Mouse (Mus musculus): ENCODE measurements at regions not wholly inside any gene's neighbourhood (a gene's known extent, or its start where the extent isn't known, plus 50 kb on each side); places are given as distances from the start of the nearest gene placed in this dataset.

GRCm38 (mm10) chr16:93272146-93272545 is 331.7 kb downstream of the Setd4 start:
- no peak for DNase-seq (ENCODE audit: low spot score in 2 of 2)

DNA sequence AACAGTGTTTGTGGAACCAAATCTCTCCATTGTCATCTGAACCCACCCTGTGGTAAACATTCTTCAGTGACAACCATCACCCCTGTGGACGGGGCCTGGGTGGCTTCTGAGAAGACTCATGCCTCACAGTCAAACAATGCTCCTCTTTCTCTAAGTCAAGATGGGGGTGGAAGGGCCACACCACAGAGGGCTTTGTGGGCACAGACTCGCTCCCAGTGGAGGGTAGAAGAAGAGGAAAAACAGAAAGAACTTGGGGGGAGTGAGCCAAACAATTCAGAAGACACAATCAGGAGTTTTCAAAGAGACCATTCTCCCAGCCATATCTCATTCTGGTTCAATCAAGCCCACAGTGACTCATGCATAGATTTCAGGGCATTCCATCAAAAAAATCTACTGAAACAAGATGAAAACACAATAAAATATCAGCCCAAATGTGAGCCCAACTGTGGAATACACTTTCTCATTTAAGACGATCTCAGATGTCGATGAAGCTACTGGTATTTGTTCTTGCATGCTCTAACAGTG is 339.7 kb downstream of the Setd4 start:
- no peak for DNase-seq (ENCODE audit: low spot score in 2 of 2)

DNA sequence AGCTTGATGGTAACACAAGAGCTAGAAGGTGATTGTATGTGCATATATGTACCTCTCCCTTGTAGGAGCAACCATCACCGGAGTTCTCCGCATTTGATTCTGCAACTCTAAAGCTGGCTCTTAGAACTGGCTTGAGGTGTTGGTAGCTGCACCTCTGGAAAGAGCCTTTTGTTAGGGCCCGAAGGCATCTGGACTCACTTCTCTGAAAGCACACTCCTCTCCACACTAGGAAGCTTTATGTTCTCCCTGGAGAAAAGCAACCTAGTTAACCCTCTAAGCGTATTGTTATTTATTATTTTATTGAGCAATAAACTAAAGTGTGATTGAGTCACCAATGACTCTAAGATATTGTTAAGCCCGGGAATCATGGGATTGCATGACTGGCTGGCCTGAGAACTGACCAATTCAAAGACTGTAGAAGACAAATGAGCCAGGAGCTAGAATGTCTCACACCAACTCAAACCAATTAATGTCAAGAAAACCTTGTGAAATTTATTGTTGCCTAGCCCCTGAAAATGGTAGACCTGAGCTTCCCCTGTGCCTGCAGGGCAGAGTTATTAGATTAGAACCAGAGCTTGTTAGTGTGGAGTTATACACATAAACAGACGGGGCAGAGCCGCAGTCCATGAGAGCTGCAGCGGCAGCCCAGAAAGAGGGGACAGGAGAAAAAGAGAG is 340.6 kb downstream of the Setd4 start:
- no peak for DNase-seq (ENCODE audit: low spot score in 2 of 2)

GRCm38 (mm10) chr16:93246825-93247224 is 357.0 kb downstream of the Setd4 start:
- DNase-seq (ENCODE audit: low spot score in 2 of 2) = peak; percentile 39 to 41

- DNase-seq (ENCODE audit: low spot score in 2 of 2) = no peak
Measured at GRCm38 (mm10) chr16:93245738-93246137, 358.1 kb downstream of the Setd4 start.

DNA sequence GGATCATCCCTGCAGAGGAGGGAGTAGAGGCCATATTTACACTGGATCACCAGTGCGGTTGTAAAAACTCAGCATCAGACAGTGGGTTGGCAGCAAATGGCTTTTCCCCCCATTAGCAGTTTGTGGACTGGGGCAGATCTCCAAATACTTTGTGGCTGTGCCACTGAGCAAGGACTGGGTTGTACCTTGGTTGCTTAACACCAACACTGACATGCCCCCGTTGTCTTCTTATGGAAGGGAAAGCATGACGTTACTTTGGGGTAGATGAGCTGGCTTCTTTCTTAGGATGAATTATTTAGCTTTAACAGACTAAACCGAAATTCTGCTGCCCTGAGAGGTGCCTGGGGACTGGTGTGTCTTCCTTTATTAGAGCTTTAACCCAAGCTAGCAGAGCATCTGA is 365.0 kb downstream of the Setd4 start:
- no peak for DNase-seq (ENCODE audit: low spot score in 2 of 2)

- no peak for DNase-seq (ENCODE audit: low spot score in 2 of 2)
Measured at GRCm38 (mm10) chr16:93238326-93238725, 365.5 kb downstream of the Setd4 start.

- no peak for DNase-seq (ENCODE audit: low spot score in 2 of 2)
Measured at GRCm38 (mm10) chr16:93225644-93226043, 378.2 kb downstream of the Setd4 start.

DNA sequence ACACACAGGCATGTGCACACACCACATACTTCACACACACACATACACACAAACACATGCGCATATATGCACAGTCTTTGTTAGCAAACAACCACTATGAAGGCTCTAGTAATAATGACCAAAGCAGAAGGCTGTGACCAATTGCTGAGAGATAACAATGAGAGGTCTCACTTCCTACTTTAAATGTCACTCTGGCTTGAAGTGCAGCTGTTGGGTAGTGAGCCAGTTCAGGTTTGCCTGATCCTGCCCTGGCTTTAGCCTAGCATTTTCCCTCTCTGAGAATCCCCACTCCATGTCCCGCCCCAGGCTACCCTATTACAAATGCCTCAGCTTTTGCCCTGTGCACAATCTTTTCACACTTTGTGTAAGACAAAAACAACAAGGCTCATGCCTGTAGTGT is 378.7 kb downstream of the Setd4 start:
- DNase-seq (ENCODE audit: low spot score in 2 of 2) = no peak

DNA sequence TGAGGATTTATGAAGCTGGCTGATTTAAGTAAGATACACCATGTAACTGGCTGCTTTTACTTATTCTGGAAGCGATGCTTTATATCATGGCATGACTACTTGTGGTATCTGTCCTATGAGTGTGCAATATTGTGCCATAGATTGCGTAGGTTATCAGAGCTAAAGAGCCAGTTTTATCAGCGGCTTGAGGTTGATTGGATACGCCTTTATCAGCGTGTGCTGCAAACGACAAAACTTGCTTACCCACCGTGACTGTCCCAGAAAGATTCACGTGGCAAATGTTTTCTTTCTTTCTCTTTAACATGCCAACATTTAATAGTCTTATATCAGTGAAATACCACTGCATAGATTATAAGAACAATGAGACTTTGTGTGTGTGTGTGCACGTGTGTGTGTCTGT is 384.1 kb downstream of the Setd4 start:
- no peak for DNase-seq (ENCODE audit: low spot score in 2 of 2)

GRCm38 (mm10) chr16:93218402-93218801 is 385.5 kb downstream of the Setd4 start:
- DNase-seq (ENCODE audit: low spot score in 2 of 2) = no peak

- no peak for DNase-seq (ENCODE audit: low spot score in 2 of 2)
Measured at GRCm38 (mm10) chr16:93217600-93218226, 386.1 kb downstream of the Setd4 start.

- no peak for DNase-seq (ENCODE audit: low spot score in 2 of 2)
Measured at GRCm38 (mm10) chr16:93215630-93216029, 388.2 kb downstream of the Setd4 start.

DNA sequence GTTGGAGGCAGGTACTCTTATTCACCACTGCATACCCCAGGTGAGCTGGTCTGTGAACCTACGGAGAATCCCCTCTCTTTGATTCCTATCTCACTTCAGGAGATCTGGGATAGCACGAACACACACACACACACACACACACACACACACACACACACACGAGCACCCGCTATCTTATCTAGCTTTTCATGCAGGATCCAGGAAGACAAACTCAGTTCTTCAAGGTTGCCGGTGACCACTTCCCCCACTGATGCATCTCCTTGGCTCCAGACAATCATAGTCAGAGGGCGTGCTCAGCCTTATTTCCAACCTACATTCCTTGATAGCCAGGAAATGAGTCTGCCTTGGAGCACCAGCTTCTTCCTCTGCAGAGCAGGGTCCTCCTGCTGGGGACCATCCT is 387.7 kb upstream of the Runx1 start:
- DNase-seq (ENCODE audit: low spot score in 2 of 2) = no peak

DNA sequence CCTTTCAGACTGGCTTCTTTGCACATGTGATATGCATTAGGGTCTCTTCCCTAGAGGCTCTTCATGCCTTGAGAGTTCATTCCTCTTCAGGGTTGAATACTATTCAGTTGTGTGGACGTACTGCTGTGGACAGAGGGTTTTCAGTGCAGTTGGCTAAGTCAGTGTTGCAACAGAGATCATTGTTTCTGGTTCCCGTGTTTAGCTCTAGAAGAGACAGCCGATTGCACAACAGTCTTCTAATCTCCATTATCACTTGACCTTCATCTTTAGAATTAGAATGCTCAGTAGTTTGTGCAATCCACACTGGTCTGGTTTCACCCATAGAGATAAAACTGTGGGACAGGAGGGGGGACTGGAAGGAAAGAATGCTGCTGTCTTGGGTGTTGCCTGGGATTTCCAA is 381.7 kb upstream of the Runx1 start:
- DNase-seq (ENCODE audit: low spot score in 2 of 2) = no peak

- no peak for DNase-seq (ENCODE audit: low spot score in 2 of 2)
Measured at GRCm38 (mm10) chr16:93207217-93207616, 381.3 kb upstream of the Runx1 start.

DNA sequence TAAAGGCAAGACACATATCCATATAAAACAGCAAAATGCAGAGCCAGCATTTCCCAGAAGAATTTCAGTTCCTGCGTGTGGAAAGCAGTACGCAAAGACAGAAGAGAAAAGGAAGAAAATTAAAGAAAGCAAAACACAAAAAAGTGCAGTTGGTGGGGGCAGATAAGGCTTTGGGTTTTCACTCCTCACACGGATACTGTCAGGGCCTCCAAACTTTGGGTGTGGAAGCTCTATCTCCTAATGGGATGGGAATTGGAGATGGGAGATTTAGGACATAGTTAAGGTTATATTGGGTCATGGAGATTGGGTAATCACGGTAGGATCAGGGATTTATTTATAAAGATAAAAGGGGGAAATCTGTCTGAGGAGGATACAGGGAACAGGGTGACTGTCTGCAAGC is 380.4 kb upstream of the Runx1 start:
- no peak for DNase-seq (ENCODE audit: low spot score in 2 of 2)

- DNase-seq (ENCODE audit: low spot score in 2 of 2) = no peak
Measured at GRCm38 (mm10) chr16:93204601-93205000, 378.7 kb upstream of the Runx1 start.

- no peak for DNase-seq (ENCODE audit: low spot score in 2 of 2)
Measured at GRCm38 (mm10) chr16:93202591-93202990, 376.6 kb upstream of the Runx1 start.

- no peak for DNase-seq (ENCODE audit: low spot score in 2 of 2)
Measured at GRCm38 (mm10) chr16:93197300-93197699, 371.4 kb upstream of the Runx1 start.

- DNase-seq (ENCODE audit: low spot score in 2 of 2) = no peak
Measured at GRCm38 (mm10) chr16:93193921-93194481, 368.1 kb upstream of the Runx1 start.

DNA sequence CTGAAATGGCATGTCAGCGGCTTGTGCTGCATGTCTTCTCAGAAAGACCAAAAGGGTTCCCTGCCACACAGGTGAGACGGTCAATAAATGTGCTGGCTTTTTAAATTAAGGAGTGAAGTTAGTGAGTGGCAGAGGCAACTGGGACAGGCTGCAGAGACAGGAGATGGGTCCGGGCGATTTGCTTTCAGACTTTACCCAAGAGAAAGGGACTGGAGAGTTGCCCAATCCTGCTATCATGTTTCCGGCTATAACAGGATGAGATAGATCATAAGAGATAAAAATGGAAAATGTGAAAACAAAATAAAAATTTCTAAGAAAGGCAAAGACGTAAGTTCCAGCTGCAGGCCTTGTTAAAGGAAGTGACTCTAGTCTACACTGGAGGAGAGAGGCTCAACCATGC is 367.3 kb upstream of the Runx1 start:
- DNase-seq (ENCODE audit: low spot score in 2 of 2) = no peak

- DNase-seq (ENCODE audit: low spot score in 2 of 2) = no peak
Measured at GRCm38 (mm10) chr16:93192651-93193173, 366.8 kb upstream of the Runx1 start.
